Mouse (Mus musculus) gastrocnemius, postnatal 25 days (tissue): ENCODE results near the gene Foxp3. TPM values are rescaled to one million over a fixed set of nuclear protein-coding genes. Genes with fewer than 3 reads are reported as not detected.

Experiments used
- DNase-seq: peaks from one replicate; pipeline ENCODE4 v3.0.0; 2022
- total RNA-seq, 2 experiments: library from RNA; stranded (reverse); gene quantifications; 1 replicate in 1 of 2; 2 replicates in 1 of 2; pipeline ENCODE4 v1.2.3; 2021

Gene Foxp3
- total RNA-seq, 2 experiments from 2014 or later: 0.08 TPM; not detected in 1

- no peak for DNase-seq
These were observed 44.6 kb downstream of the Foxp3 start for GRCm38 (mm10) chrX:7617889-7618551.

GRCm38 (mm10) chrX:7632560-7632959, 59.1 kb downstream of the Foxp3 start:
- DNase-seq: no peak

- no peak for DNase-seq
These were observed 61.7 kb downstream of the Foxp3 start for GRCm38 (mm10) chrX:7635101-7635500.

- peak; percentile 59 for DNase-seq
These were observed 65.1 kb downstream of the Foxp3 start, which contains the start of gene Syp for GRCm38 (mm10) chrX:7638401-7639091. Syp (plus strand) TSS chrX:7638471.

GRCm38 (mm10) chrX:7639536-7640325, 66.3 kb downstream of the Foxp3 start:
- no peak for DNase-seq

GRCm38 (mm10) chrX:7640785-7641184, 67.3 kb downstream of the Foxp3 start:
- no peak for DNase-seq

Other genes starting within 250 kb of the Foxp3 start
- gene Usp27x, start 197.8 kb upstream of the Foxp3 start, total RNA-seq: under 1 TPM; 0.20 to 0.35 TPM
- 1 to 10 TPM; 2.0 to 3.1 TPM for gene Ppp1r3f, start 639 bp downstream of the Foxp3 start, total RNA-seq
- gene Ccdc22, start 31.9 kb downstream of the Foxp3 start, total RNA-seq: 10 to 100 TPM; 10.7 to 11.9 TPM
- gene Cacna1f, start 33.4 kb downstream of the Foxp3 start, total RNA-seq: not detected
- 1 to 10 TPM; 1.0 to 1.6 TPM for gene Syp, start 64.8 kb downstream of the Foxp3 start, total RNA-seq
- 10 to 100 TPM; 15.4 to 16.4 TPM for gene Prickle3, start 83.6 kb downstream of the Foxp3 start, total RNA-seq
- gene Plp2, start 97.7 kb downstream of the Foxp3 start, total RNA-seq: 10 to 100 TPM; 25.4 to 27.2 TPM
- 10 to 100 TPM; 16.5 to 21.5 TPM for gene Magix, start 107.6 kb downstream of the Foxp3 start, total RNA-seq
- gene Gpkow, start 123.5 kb downstream of the Foxp3 start, total RNA-seq: 10 to 100 TPM; 11.3 to 14.6 TPM
- gene Wdr45, start 140.7 kb downstream of the Foxp3 start, total RNA-seq: 10 to 100 TPM; 21.8 to 27.6 TPM
- gene Gm45208, start 148.6 kb downstream of the Foxp3 start, total RNA-seq: not detected
- 1 to 10 TPM; 4.7 to 7.3 TPM for gene Praf2, start 154.8 kb downstream of the Foxp3 start, total RNA-seq
- under 1 TPM; 0.16 to 0.56 TPM for gene Ccdc120, start 177.3 kb downstream of the Foxp3 start, total RNA-seq
- gene Tfe3, start 188.9 kb downstream of the Foxp3 start, total RNA-seq: 1 to 10 TPM; 6.1 to 8.2 TPM
- 10 to 100 TPM; 17.5 to 21.2 TPM for gene Gripap1, start 216.1 kb downstream of the Foxp3 start, total RNA-seq
- under 1 TPM; 0.18 to 0.43 TPM for gene Kcnd1, start 248.6 kb downstream of the Foxp3 start, total RNA-seq